Mouse (Mus musculus) induced T-regulatory cell, adult 2 months (primary cell): ENCODE results near the gene Mia3.
A peak's percentile ranks its signal among the peaks of the same experiment; 100 is the strongest.
"Not testable (repeated sequence)": the region's sequence is repeated elsewhere in the genome, so short reads cannot be mapped to it uniquely, and the experiment has no call there.

ENCODE experiments used
- DNase-seq: peaks from one replicate; pipeline ENCODE4 v3.0.0-alpha.2; 2012; ENCODE audit warnings: low read depth

Mia3 gene

DNA sequence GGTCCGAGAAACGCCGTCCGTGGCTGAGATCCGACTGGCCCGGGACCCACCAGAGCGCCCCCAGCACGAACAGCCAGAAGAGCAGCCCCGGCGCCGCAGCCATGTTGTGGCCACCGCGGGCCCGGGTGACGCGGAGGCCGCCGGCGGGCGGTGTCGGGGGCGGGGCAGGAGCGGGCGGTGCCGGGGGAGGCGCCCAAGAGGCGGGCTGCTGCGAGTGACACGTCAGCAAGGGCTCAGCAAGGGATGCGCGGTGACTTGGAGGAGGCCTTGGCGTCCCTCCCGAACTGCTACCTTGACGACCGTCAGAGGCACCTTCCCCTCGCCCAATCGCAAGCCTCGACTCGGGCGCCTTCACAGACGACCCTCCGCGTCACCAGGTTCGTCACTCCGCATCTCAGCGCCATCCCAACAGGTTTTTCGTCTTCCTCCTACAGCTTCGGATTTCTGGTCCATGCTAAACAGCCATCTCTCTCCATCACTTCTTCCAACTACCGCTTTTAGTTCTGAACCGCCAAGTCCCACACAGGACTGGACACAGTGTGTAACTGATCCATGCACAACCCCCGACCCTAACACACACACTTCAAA, at the start of gene Mia3:
Gene Mia3 (minus strand): TSS at position 127 of the 588 bp plus-strand sequence.
- peak; percentile 96 for DNase-seq

DNA sequence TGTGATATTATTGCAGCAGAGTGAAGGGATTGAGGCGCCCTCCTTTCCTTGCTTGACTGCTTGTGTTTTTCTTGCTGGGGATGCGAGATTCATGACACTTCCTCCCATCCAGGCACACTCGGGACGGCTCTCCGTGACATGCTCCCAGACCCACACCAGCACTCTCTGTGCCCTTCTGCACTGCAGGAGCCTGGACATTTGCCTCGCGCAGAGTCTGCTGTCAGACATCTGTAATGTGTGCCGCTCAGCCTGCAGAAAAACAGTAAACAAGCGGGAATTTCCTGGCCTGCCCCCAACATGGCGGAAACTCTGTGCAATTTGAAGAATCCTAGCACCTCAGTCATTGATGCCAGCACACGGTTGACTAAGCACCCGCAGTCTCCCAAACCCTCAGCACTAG, 48.5 kb upstream of the Mia3 start, which contains the start of gene Hhipl2:
Gene Hhipl2 (plus strand): TSS at position 343 of the 400 bp plus-strand sequence.
- DNase-seq = no peak

DNA sequence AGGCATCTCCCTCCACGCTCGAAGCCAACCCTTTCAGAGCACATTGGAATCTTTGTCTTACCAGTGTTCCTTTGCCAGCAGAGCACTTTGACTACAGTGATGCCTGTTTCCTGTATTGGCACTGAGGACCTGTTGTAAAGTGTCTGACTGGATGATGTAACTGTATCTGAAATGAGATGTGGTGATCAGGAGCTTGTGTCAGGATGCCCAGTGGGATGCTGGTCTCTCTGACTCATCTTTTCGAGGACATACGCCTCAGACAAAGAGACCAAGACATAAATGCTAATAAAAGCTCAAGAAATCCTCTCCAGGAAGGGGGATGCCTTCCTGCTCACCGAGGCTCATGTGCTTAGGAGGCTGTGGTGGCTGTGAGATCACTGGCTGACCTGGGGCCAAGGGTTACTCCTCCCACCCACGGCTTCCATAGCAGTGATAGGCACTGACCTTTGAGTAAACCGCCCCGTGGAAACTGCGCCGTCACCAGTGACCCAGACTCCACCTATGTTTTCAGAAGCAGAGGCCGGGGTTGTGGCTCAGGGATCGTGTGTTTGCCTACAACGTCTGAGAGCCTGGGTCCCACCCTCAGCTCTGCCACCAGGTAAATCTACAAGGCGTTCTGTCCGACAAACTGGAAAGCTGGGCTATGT, 44.9 kb upstream of the Mia3 start:
- DNase-seq = no peak

DNA sequence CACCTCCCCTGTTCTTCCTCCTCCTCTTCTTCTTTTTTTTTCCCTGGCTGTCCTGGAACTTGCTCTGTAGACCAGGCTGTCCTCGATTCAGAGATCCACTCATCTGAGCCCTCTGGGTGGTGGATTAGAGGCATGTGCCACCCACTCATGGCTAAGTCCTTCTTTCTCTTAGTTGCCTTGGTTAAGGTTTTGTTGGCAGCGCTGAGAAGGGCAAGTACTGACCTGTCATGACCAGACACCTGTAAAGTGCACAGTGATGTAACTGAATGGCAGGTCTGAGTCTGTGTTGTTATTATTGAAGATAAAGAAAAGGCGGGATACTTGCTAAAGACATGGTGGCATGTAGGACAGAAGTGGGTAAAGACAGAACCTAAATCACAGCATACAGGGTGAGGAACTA, 34.0 kb upstream of the Mia3 start:
- no peak for DNase-seq

DNA sequence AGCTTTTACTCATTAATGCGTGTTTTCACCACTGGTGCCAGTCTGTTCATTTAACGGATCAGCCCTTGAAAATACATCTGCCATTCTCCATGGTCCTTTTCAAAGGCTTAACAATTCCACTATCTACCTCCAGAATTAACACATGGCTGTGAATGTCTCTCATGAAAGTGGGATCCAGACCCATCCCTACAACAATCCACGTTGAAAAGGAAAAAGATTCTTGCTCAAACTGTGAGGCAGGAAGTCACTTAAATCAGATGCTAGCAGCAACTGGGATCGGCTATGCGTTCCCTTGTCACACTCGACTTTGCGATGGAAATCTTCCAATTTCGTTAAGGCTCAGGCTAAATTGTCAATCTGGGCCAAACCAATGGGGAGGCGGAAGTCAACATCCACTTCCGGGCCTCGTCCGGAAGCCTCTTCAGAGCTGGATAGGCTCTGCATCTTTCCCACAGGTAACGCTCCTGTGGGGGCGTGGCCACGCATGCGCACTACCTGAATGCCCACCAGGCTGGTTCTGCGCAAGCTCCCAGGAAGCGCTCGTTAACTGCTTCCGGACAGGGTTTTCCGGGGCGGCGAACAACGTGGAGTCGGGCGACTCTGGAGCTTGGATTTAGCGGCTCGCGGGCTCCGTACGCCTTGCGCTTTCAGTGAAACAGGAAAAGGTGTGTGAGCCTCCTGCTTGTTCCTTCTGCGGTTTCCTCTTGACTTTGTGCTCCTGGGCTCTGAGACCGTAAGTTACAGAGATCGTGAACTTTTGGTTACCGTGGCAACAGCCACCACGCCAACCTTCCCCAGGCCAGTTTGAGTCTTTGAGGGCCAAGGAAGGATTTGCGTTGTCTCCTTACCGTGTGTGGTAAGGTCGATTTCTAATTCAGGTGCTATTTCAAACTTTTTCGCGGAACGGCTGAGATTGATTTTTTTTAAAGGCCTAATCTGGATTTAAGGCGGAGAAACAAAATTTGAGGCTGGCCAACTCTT, 19.4 kb upstream of the Mia3 start, which contains the start of gene Taf1a:
Gene Taf1a (plus strand): TSS at position 556 of the 981 bp plus-strand sequence.
- DNase-seq = peak; percentile 98

DNA sequence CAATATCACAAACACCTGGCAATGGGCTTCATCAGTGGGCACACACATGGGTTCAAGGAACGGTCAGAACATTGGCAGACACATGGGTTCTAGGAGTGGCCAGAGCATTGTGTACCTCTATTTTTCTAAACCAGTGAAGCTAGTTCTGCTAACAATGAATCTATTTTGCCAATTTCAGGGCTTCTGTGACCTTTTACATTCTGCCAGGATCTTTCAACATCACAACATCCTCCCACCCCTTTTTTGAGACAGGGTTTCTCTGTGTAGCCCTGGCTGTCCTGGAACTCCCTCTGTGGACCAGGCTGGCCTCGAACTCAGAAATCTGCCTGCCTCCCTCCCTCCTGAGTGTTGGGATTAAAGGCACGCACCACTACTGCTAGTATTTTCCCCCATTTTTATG, 18.1 kb upstream of the Mia3 start:
- DNase-seq = not testable (repeated sequence)

DNA sequence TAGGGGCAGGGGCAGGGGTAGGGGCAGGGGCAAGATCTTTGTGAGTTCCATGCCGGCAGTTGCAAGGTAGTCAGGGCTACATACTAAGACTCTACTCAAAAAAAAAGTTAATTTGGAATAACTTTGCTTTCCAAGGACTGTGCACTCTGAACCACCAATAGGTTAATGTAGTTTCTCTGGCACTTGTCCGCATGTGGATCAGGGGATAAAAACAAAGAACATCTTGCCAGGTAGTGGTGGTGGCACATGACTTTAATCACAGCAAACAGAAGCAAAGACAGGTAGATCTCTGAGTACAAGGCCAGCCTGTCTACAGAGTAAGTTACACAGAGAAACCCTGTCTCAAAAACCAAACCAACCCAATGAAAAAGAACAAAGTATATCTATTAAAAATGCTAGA, 13.3 kb upstream of the Mia3 start:
- DNase-seq = no peak

DNA sequence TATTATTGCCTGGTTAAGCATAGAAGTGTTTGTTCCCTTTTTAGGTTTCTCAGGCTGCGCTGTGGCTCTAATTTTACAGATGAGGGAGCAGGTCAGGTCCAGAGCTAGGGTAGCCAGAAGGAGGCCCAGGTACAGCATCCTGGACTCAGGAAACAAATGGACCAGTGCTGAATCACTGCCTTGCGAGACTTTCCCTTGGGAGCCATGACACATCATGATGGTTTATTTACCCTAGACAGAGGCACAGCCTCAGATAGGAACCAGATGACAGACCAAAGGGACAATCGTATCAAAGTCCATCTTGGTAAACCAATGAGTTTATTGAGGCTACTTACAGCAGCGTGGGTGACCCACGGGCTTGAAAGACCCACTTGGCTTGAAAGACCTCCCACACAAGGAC, 12.5 kb upstream of the Mia3 start:
- DNase-seq = no peak

DNA sequence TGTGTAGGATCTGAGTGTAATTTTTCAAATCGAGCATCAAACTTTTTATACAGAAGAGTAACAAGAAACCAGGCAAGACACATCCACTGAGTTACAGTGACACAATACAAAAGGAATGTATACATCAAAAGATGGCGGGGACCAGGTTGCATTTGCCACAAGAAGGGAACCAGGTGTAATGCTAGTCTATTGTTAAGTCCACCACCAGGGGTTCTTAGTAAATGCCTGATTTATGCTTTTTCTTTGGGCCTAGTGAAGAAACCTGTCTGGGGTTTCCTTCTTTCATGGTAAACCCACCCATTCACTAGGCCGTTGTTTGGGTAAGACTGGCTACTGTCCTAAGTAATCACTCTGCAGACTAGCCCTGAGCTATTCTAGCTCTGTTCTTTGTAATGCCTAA, 10.0 kb upstream of the Mia3 start:
- not testable (repeated sequence) for DNase-seq

DNA sequence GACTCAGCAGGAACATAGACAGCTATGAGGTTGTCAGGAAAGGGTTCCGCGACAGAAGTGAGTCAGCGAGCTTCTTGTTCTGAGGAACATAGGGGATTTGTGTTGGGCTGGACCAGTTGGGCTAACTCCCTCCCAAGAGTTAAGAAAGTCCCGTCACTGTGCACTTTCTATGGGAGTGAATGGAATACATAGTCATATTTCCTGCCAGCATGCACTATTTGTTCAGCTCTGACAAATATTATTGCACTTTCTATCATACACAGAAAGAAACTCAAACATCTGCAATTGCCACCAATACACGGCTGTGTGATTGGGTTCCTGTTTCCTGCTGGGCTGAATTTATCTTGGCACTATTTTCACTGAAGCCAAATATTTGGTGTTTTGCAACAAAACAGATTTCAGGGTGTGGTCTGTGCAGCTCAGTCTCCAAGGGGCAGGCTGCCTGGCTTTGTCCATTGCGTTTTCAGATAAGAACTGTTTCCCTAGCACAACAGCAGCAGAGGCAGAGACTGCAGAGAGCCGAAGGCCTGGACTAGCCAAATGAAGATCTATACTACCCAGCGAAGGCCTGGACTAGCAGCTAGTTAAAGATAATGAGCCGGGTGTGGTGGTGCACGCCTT, 9.1 kb upstream of the Mia3 start:
- no peak for DNase-seq

DNA sequence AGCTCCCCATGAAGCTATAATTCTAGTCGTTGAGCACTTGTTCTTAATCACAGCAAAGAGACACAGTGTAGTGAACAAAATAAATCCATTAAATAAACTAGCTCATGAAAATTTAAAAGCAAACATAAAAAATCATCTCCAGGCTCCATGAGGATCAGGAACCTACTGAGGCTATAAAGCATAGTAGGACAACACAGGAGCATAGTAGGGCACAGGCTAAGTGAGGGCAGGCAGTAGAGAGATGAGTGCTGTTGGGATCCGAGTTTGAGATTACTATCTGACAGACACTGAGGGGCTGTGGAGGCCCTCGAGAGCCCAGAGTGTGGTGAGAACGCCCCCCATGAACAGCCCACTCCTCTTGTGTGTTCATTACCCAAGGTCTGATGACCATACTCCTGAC, 7.7 kb upstream of the Mia3 start:
- no peak for DNase-seq

DNA sequence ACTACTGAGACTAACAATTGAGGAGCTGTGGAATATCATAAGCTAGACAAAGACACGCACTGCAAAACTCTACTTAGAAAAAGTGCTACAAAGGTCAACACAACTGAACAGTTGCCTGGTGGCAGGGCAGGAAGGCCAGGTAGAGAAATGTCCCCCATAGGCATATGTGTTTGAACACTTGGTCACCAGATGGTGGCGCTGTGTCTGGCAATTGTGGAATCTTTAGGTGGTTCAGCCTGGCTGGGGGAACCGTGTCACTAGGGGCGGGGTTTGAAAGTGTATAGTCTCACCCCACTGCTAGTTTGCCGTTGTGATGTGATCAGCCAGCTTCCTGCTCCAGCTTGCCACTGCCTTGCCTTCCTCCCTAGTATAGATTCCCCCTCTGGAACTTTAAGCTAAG, 5.4 kb upstream of the Mia3 start:
- peak; percentile 28 for DNase-seq

DNA sequence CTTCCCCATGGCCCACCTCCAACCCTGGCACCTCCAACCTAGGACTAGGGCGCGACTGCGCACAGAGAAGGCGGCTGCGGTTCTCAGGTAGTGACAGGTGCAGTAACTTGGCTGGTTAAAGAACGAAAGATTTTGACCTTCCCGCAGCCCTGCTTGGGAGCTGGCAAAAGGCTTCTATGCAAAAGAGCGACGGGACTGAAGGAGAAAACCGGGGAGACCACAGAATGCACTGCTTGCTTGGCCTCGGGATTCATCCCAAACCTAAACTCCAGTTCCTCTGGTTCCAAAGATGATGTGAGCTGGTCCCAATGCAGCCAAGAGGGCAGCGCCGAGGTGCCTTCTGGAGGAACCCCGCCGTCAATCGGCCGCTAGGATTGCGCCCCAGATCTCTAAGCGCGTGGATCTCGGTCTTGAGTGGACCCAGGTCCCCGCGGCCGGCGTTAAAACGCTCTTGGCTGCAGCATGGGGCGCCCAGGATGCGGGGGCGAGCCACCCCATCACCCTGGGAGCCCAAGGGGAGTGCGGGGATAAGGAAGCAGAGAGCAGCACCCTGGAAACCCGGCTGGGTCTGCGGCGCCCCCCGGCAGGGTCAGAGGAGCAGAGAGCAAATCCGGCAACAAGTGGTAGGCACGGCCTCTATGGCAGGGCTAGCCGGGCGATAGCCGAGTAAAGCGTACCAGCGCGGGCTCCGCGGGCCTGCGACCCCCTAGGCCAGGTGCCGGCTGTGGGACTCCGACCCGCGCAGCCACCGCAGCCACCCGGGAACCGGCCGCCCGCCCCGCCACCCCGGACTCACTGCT, 552 bp downstream of the Mia3 start:
- DNase-seq = peak; percentile 68

DNA sequence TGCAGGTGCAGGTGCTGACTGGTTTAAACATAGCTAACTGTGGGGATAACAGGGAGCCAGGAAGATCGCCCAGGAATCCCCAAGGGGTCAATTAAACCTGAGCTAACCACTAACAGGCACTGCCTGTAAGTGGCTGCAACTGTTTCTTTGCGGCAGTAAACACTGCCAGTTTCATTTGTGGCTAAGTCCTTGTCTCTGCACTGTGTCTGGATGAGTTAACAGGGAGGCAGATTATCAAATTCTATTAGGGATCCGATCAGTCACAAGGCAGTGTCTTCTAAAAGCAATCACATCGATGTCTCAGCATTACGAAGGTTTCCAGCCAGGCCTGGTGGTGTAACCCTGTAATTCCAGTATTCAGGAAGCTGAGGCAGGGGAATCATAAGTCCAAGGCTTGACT, 3.0 kb downstream of the Mia3 start:
- no peak for DNase-seq

DNA sequence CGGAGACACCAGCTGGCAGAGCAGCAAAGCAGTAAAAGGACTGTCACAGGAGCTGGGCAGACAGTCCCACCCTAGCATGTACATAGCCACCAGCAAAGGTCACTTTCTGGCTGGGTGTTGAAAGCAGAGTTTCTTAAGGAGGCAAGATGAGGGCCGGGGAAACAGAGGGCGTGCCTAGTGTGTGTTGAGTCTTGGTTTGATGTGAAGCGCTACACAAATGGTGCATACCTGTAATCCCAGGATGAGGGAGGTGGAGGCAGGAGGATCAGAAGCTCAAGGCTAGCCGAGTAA, 5.8 kb downstream of the Mia3 start:
- DNase-seq = no peak

DNA sequence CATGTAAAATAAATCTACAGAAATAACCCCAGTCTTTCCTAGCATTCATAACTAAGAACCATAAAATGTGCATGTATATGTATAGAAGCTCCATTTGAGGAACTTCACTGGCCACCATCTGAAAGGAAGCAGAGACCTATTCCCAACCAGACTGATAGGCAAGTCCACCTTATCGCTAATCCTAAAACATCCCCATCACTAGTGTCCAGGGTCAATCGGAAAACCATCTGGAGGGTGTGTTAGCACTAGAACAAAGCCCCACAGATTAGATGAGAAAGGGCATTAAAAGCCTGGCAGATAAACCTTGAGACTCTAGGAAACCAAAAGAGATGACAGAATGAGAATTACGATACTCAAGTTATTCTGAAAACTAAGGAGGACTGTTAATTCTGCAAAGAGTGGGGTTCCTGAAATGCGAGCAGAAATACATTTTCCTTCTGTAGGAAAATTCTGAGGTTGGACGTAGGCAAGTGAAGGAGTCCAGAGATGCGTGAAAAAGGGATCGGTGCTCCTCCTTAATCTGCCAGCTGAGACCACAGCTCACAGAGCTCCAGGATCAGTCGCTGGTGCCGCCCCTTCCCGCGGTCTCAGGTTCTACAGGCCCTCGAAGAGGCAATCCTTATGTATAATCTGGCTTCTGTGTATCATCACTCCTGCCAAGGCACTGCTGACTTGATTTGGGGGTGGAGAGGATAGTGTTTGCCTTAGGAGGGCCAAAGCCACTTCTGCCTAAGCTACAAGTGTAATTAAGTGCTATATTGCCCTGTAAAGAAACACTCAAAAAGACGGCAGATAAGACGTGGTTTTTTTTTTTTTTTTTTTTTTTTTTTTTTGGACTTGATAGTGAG, 6.4 kb downstream of the Mia3 start:
- DNase-seq = no peak

DNA sequence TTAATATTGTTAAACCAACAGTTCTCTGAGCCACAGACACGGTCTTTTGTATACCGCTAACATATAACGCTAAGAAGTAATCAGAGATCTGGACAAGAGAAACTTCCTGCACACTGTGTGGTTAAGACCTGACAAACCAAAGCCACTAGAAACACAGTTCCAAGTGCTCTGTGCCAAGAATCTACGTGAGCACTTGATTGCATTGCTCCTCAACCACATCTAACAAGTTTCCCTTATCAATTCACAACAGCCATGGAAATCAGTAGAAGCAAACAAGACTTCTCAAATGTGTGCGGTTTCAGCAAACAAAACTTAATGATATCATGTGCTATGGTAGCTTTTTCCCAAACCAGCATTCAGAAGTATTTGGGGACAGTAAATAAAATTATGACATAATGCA, 7.1 kb downstream of the Mia3 start:
- DNase-seq = no peak

DNA sequence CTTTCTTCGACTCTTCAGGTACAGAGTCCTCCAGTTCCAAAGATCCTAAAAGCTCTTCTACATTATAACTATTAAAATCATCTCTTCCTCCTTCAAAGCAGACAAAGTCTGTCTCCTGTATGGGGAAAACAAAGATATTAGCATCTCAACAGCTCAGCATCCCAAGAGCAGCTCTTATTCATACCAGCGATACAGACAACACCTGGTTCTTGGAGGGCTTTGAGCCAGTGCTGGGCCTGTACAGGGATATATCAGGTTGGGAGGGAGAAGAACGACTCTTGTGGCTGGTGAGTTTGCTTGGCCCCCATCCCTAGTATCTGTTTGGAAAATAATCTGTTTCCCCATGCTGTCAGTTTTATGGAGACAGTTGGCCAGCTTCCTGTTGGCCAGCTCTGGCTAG, 10.5 kb downstream of the Mia3 start:
- DNase-seq = no peak

DNA sequence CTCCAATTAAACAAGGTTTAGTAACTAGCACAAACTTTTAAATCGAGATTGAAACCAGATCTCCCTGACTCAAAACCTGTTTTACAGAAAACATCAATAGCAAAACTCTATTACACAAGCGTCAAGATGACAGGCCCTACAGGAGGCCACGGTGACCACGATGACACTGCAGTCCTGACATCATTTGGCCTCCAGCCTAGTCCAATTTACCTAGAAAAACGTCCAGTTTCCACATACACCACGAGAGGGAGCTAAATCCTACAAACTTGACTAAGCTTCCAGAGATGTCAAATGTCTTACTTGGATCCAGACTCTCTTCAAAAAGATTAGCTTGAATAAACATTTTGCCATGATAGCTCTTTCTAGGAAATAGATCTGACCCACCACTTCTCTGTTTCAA, 19.5 kb downstream of the Mia3 start:
- DNase-seq = peak; percentile 87

DNA sequence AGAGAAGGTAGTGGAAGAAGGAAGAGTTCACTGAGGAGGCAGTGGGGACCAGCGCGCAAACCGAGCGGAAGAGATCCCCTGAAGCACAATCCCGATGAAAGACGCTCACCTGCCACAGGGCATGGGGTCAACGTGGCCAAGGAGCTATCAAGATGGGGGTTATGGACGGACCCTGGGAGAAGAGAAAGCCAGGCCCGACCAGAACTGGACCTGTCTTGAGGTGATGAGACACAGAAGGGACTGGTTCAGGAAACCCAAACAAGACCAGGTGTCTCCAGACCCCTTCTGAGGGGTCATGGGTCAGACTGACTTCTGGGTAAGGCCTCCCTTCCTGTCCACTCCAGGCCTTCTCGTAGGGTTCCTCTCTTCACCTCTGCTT, 23.5 kb downstream of the Mia3 start:
- DNase-seq = no peak
